Mouse (Mus musculus) intestine, embryonic 14.5 days (tissue): ENCODE data around the gene Kmt2d. TPM values are rescaled to one million over a fixed set of nuclear protein-coding genes. Genes with fewer than 3 reads are reported as not detected.
A peak's percentile ranks its signal among the peaks of the same experiment; 100 is the strongest.

Experiments
- ATAC-seq: fragments of 200-750 bp; cut with Nextera tagmentation; replicated peaks from 2 replicates; pipeline ENCODE4 v1.8.0; 2017; ENCODE audit warnings: low read depth, moderate number of reproducible peaks, moderate TSS enrichment, moderate library complexity; ENCODE audit not compliant: low FRiP score, low TSS enrichment
- DNase-seq: peaks from one replicate; pipeline ENCODE4 v3.0.0-alpha.2; 2018; ENCODE audit warnings: low spot score
- H3K27ac ChIP-seq: fragments of 300-500 bp; sonication (generic); 2 replicates; pipeline ENCODE4 v1.5.1; 2014; ENCODE audit warnings: low read depth, mild to moderate bottlenecking, control low read depth
- H3K27me3 ChIP-seq: fragments of 300-500 bp; sonication (generic); replicated peaks from 2 replicates; pipeline ENCODE4 v1.6.1; 2014; ENCODE audit warnings: low read length, control low read depth; ENCODE audit not compliant: control insufficient read depth, insufficient read depth
- H3K36me3 ChIP-seq: fragments of 300-500 bp; sonication (generic); 2 replicates; pipeline ENCODE4 v1.6.1; 2014; ENCODE audit warnings: low read length, control low read depth; ENCODE audit not compliant: control insufficient read depth, insufficient read depth
- H3K4me1 ChIP-seq: fragments of 300-500 bp; sonication (generic); replicated peaks from 2 replicates; pipeline ENCODE4 v1.6.1; 2014; ENCODE audit warnings: low read length, control low read depth, mixed read lengths; ENCODE audit not compliant: control insufficient read depth, insufficient read depth
- H3K4me2 ChIP-seq: fragments of 300-500 bp; sonication (generic); 2 replicates; pipeline ENCODE4 v1.6.1; 2014; ENCODE audit warnings: low read length
- H3K4me3 ChIP-seq: fragments of 300-500 bp; sonication (generic); 2 replicates; pipeline ENCODE4 v1.5.1; 2014; ENCODE audit warnings: low read depth, low read length, control low read depth, mixed read lengths
- H3K9ac ChIP-seq: fragments of 300-500 bp; sonication (generic); 2 replicates; pipeline ENCODE4 v1.6.1; 2014; ENCODE audit warnings: mild to moderate bottlenecking, low read length
- H3K9me3 ChIP-seq: fragments of 300-500 bp; sonication (generic); 2 replicates; pipeline ENCODE4 v1.6.1; 2016; ENCODE audit warnings: low read length, control low read depth; ENCODE audit not compliant: control insufficient read depth
- WGBS: fragments of 180-500 bp; shearing (Covaris S2); extraction: QIAGEN DNeasy Blood & Tissue Kit; methylation state at CpG from one replicate; pipeline ENCODE4 v1.1.7; 2014; 5-methylcytosine and 5-hydroxymethylcytosine counted together
- polyA plus RNA-seq: library from polyadenylated mRNA; unstranded; fragments of >200 nt; fragmentation: Nextera tagmentation; extraction: Ambion mirVana; gene quantifications from 2 replicates; pipeline ENCODE4 v1.2.1, GENCODE M21; 2014

The Kmt2d gene
- polyA plus RNA-seq, 1 experiment from 2014 or later = 16.2 TPM

GRCm38 (mm10) chr15:98865771-98866170, 5.2 kb downstream of the Kmt2d start:
- Histone ChIP-seq H3K9me3 (no peaks in the 10 kb centered on the region), H3K4me1 (peaks cover 26% of the 10 kb centered on the region), H3K9ac (no peak overlapping the region), H3K36me3 (peaks cover 60% of the 10 kb centered on the region), H3K27ac (no peak overlapping the region), H3K4me3 (no peak overlapping the region), H3K4me2 (no peak overlapping the region), H3K27me3 (no peaks in the 10 kb centered on the region)
- DNase-seq (no peak), ATAC-seq (no peak)
- WGBS = 94% methylated on average over 8 of the region's 8 CpGs

- no peaks in the 10 kb centered on the region for H3K9me3 ChIP-seq
- H3K27ac ChIP-seq = no peak overlapping the region
- DNase-seq (no peak), ATAC-seq (no peak)
- no peaks in the 10 kb centered on the region for H3K27me3 ChIP-seq
- no peak overlapping the region for H3K4me2 ChIP-seq
- H3K4me3 ChIP-seq = no peak overlapping the region
- H3K4me1 ChIP-seq = peaks cover 25% of the 10 kb centered on the region
- 92% methylated on average over 6 of the region's 6 CpGs for WGBS
- no peak overlapping the region for H3K9ac ChIP-seq
- peaks cover 68% of the 10 kb centered on the region for H3K36me3 ChIP-seq
These were observed 6.1 kb downstream of the Kmt2d start for GRCm38 (mm10) chr15:98864951-98865350.

GRCm38 (mm10) chr15:98863451-98863958, 7.5 kb downstream of the Kmt2d start:
- Histone ChIP-seq H3K9me3 (no peaks in the 10 kb centered on the region), H3K27ac (no peak overlapping the region), H3K4me3 (no peak overlapping the region), H3K27me3 (no peaks in the 10 kb centered on the region), H3K4me1 (peaks cover 10% of the 10 kb centered on the region), H3K4me2 (no peak overlapping the region), H3K36me3 (peaks cover 83% of the 10 kb centered on the region), H3K9ac (no peak overlapping the region)
- DNase-seq (no peak), ATAC-seq (0 out of 2 replicates have a peak, but pooled peaks have one; percentile 12)
- 93% methylated on average over 12 of the region's 12 CpGs for WGBS

GRCm38 (mm10) chr15:98861701-98862410, 9.1 kb downstream of the Kmt2d start:
- no peak overlapping the region for H3K9ac ChIP-seq
- no peak overlapping the region for H3K27ac ChIP-seq
- peaks cover 99% of the 10 kb centered on the region for H3K36me3 ChIP-seq
- 88% methylated on average over 21 of the region's 21 CpGs for WGBS
- H3K9me3 ChIP-seq = no peaks in the 10 kb centered on the region
- DNase-seq (no peak), ATAC-seq (no peak)
- no peaks in the 10 kb centered on the region for H3K4me1 ChIP-seq
- no peak overlapping the region for H3K4me2 ChIP-seq
- H3K4me3 ChIP-seq = no peak overlapping the region
- no peaks in the 10 kb centered on the region for H3K27me3 ChIP-seq

- Histone ChIP-seq H3K36me3 (peaks cover 100% of the 10 kb centered on the region), H3K9ac (no peak overlapping the region), H3K4me1 (no peaks in the 10 kb centered on the region), H3K27ac (no peak overlapping the region), H3K9me3 (no peaks in the 10 kb centered on the region), H3K4me3 (no peak overlapping the region), H3K27me3 (no peaks in the 10 kb centered on the region), H3K4me2 (no peak overlapping the region)
- WGBS = 93% methylated on average over 18 of the region's 18 CpGs
- no peak for ATAC-seq
- no peak for DNase-seq
These were observed 10.1 kb downstream of the Kmt2d start for GRCm38 (mm10) chr15:98860921-98861320.

- Histone ChIP-seq H3K27ac (no peak overlapping the region), H3K27me3 (no peaks in the 10 kb centered on the region), H3K36me3 (peaks cover 100% of the 10 kb centered on the region), H3K4me3 (no peak overlapping the region), H3K9me3 (no peaks in the 10 kb centered on the region), H3K9ac (no peak overlapping the region), H3K4me2 (no peak overlapping the region), H3K4me1 (no peaks in the 10 kb centered on the region)
- DNase-seq (no peak), ATAC-seq (no peak)
- WGBS = 71% methylated on average over 9 of the region's 9 CpGs
These were observed 11.5 kb downstream of the Kmt2d start for GRCm38 (mm10) chr15:98859319-98860043.

GRCm38 (mm10) chr15:98854214-98854613, 16.8 kb downstream of the Kmt2d start:
- no peaks in the 10 kb centered on the region for H3K9me3 ChIP-seq
- H3K9ac ChIP-seq = no peak overlapping the region
- no peak overlapping the region for H3K27ac ChIP-seq
- H3K4me3 ChIP-seq = no peak overlapping the region
- DNase-seq = no peak
- peaks cover 100% of the 10 kb centered on the region for H3K36me3 ChIP-seq
- no peak overlapping the region for H3K4me2 ChIP-seq
- ATAC-seq = no peak
- H3K4me1 ChIP-seq = no peaks in the 10 kb centered on the region
- no peaks in the 10 kb centered on the region for H3K27me3 ChIP-seq
- WGBS = 93% methylated on average over 16 of the region's 16 CpGs

- Histone ChIP-seq H3K27me3 (no peaks in the 10 kb centered on the region), H3K27ac (no peak overlapping the region), H3K36me3 (peaks cover 100% of the 10 kb centered on the region), H3K4me3 (no peak overlapping the region), H3K4me2 (no peak overlapping the region), H3K9me3 (no peaks in the 10 kb centered on the region), H3K4me1 (no peaks in the 10 kb centered on the region), H3K9ac (no peak overlapping the region)
- ATAC-seq = no peak
- DNase-seq = no peak
- 91% methylated on average over 28 of the region's 28 CpGs for WGBS
These were observed 17.7 kb downstream of the Kmt2d start for GRCm38 (mm10) chr15:98853161-98853937.
